Mouse (Mus musculus): ENCODE results near the gene Smim13.

DNA sequence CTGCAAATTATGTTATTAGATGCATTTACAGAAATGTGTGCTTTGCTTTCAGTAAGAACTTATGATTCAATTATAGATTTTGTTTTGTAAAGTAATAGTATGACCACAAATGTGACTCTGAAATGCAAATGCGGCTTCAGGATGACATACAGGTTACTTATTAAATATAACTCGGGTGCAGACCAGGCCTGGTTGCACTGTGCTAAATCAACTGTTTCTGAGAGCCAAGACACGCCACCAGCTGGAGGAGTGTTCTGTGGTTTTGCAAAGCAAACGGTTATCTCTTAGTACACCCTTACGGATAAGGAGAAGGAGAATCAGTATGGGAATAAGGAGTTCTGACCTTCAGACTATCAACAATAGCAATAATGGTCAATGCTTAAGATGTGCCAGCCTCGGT lies 34.0 kb upstream of the Smim13 start:
- TF ChIP-seq CTCF (conservative IDR thresholded peaks at IDR 0.05; ENCODE audit: low read length) (no peak), POU5F1 (IDR thresholded peaks at IDR 0.05; ENCODE audit: borderline replicate concordance, low read length) (no peak)
